Mouse (Mus musculus) G1E (cell line): ENCODE results near the gene Dync2li1.

Source experiments
- CTCF ChIP-seq: IDR thresholded peaks from 2 replicates; pipeline ENCODE4 v1.5.1; 2012; ENCODE audit warnings: low read depth, low read length, inconsistent platforms, mixed read lengths
- GATA1 ChIP-seq: IDR thresholded peaks from 2 replicates; pipeline ENCODE4 v1.6.1; 2012; ENCODE audit warnings: borderline replicate concordance, low read length, inconsistent platforms, mixed read lengths
- GATA2 ChIP-seq: IDR thresholded peaks from 2 replicates; pipeline ENCODE4 v1.6.1; 2012; ENCODE audit warnings: low read depth, low read length, inconsistent platforms, borderline replicate concordance
- POLR2AphosphoS5 ChIP-seq: IDR thresholded peaks from 2 replicates; pipeline ENCODE4 v1.6.1; 2012; ENCODE audit warnings: low read depth, low read length, inconsistent platforms; ENCODE audit not compliant: insufficient replicate concordance
- TAL1 ChIP-seq: conservative IDR thresholded peaks from 2 replicates; pipeline ENCODE4 v1.6.1; 2012; ENCODE audit warnings: low read depth, low read length, inconsistent platforms, mixed read lengths

GRCm38 (mm10) chr17:84581740-84582414, 44.4 kb upstream of the Dync2li1 start:
- TF ChIP-seq CTCF (no peak), POLR2AphosphoS5 (no peak), TAL1 (no peak), GATA1 (no peak), GATA2 (no peak)
